Mouse (Mus musculus): ENCODE measurements around the gene 9530077C05Rik. TPM values are rescaled to one million over a fixed set of nuclear protein-coding genes. Genes with fewer than 3 reads are reported as not detected.
A peak's percentile ranks its signal among the peaks of the same experiment; 100 is the strongest.

Gene 9530077C05Rik
- polyA plus RNA-seq, 1 experiment from 2014 or later, result 5.3 TPM

DNA sequence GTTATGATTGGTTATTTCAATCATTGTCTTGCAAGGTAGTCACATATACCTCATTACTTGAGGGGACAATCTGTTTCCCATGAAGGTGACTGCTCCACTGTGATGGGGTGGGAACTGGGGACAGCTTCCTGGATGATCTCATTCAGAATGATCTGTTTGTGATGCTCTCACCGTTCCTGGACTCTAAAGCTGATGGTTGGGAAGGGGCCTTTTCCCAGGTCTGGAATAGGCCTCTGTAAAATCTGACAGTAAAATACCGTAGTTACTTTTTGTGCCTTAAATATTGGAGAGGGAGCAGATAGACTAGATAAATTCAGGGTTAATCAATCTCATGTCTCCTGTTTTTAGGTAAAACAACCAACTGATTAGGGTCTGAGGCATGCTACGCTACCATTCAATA is 58.3 kb downstream of the 9530077C05Rik start, which contains the start of gene Rp9:
Gene Rp9, minus strand, starts transcription at position 101 of the 400 bp plus-strand sequence.
- Histone ChIP-seq H3K4me1 (replicated peaks; ENCODE audit: control insufficient read depth, insufficient read depth, low read length) (no peaks in the 10 kb centered on the region; the same call in none of the 2 replicates), H3K36me3 (ENCODE audit: control insufficient read depth, insufficient read depth, low read length) (peaks cover 4% of the 10 kb centered on the region; the same call in 1 of the 2 replicates), H3K27me3 (replicated peaks; ENCODE audit: control insufficient read depth, insufficient read depth, low read length) (no peaks in the 10 kb centered on the region), H3K27ac (ENCODE audit: low read depth) (no peak within 1 kb of the TSS; the same call in 1 of the 2 replicates), H3K9me3 (ENCODE audit: control insufficient read depth, low read length) (no peaks in the 10 kb centered on the region), H3K4me3 (ENCODE audit: low read depth, low read length) (peak within 1 kb of the TSS; percentile 82; the same call in 1 of the 2 replicates), H3K9ac (ENCODE audit: low read length) (peak within 1 kb of the TSS; percentile 85), H3K4me2 (ENCODE audit: low read length) (peak within 1 kb of the TSS; percentile 58)
- ATAC-seq (replicated peaks; ENCODE audit: low FRiP score, low TSS enrichment, low read depth) (no peak), DNase-seq (ENCODE audit: low spot score) (no peak)
- 85% methylated on average over 3 of the region's 3 CpGs for WGBS

DNA sequence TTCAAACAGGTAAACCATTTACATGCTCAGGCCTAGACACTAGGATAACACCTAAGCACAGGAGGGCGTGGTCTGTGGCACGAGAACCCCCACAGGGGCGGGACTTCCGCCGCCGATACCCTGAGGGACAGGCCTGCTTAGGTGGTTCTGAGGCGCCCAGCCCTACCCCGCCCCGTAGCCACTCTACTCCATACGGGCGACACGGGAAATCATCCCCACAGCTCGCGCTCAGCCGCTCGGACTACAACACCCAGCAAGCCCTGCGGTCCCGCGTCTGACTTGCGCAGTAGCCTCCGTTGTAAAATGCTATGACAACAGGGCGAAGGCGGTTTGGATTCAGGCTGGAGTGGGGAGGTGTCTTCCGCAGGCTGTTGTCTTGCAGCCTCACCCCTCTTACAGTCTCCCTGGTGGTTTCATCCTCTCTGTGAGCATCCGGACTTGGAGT is 64.1 kb downstream of the 9530077C05Rik start, which contains the start of gene Bbs9:
Gene Bbs9, plus strand, starts transcription at position 292 of the 445 bp plus-strand sequence.
- H3K9ac ChIP-seq (ENCODE audit: low read length), result peak within 1 kb of the TSS; percentile 55
- H3K27ac ChIP-seq (ENCODE audit: low read depth), result peak within 1 kb of the TSS; percentile 44
- ATAC-seq (replicated peaks; ENCODE audit: low FRiP score, low TSS enrichment, low read depth), result peak; percentile 99
- peak within 1 kb of the TSS; percentile 97 for H3K4me2 ChIP-seq (ENCODE audit: low read length)
- H3K4me1 ChIP-seq (replicated peaks; ENCODE audit: control insufficient read depth, insufficient read depth, low read length), result peaks cover 7% of the 10 kb centered on the region
- peak; percentile 93 for DNase-seq (ENCODE audit: low spot score)
- H3K27me3 ChIP-seq (replicated peaks; ENCODE audit: control insufficient read depth, insufficient read depth, low read length), result no peaks in the 10 kb centered on the region
- under 1% methylated on average over 25 of the region's 25 CpGs for WGBS
- no peaks in the 10 kb centered on the region for H3K36me3 ChIP-seq (ENCODE audit: control insufficient read depth, insufficient read depth, low read length)
- peak within 1 kb of the TSS; percentile 84 for H3K4me3 ChIP-seq (ENCODE audit: low read depth, low read length)
- H3K9me3 ChIP-seq (ENCODE audit: control insufficient read depth, low read length), result no peaks in the 10 kb centered on the region

DNA sequence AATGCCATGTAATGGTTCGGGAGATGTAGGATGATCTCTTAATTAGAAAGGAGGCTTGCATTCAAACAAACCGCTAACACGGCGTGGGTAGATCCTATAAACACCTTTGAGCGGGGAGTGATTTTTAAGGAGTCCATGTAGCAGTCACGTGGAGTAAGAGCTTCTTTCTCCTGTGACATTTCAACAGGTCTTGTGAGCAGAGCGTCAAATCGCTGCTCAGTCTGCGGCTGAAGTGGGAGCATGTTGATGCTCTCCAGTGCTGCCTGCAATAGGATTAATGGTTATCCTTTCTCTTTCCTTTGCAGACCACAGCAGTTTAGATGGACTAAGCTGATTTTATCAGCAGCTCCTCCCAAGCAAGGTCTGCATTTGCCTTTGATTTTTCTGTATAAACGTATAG is 65.0 kb downstream of the 9530077C05Rik start:
- Histone ChIP-seq H3K9me3 (ENCODE audit: control insufficient read depth, low read length) (no peaks in the 10 kb centered on the region), H3K27ac (ENCODE audit: low read depth) (peak overlapping the region; percentile 44; the same call in 1 of the 2 replicates), H3K36me3 (ENCODE audit: control insufficient read depth, insufficient read depth, low read length) (no peaks in the 10 kb centered on the region), H3K27me3 (replicated peaks; ENCODE audit: control insufficient read depth, insufficient read depth, low read length) (no peaks in the 10 kb centered on the region), H3K4me1 (replicated peaks; ENCODE audit: control insufficient read depth, insufficient read depth, low read length) (peaks cover 7% of the 10 kb centered on the region), H3K4me3 (ENCODE audit: low read depth, low read length) (peak overlapping the region; percentile 84), H3K4me2 (ENCODE audit: low read length) (peak overlapping the region; percentile 97), H3K9ac (ENCODE audit: low read length) (peak overlapping the region; percentile 55)
- DNase-seq (ENCODE audit: low spot score), result peak; percentile 62
- ATAC-seq (replicated peaks; ENCODE audit: low FRiP score, low TSS enrichment, low read depth), result no peak
- WGBS, result 2% methylated on average over 10 of the region's 10 CpGs

DNA sequence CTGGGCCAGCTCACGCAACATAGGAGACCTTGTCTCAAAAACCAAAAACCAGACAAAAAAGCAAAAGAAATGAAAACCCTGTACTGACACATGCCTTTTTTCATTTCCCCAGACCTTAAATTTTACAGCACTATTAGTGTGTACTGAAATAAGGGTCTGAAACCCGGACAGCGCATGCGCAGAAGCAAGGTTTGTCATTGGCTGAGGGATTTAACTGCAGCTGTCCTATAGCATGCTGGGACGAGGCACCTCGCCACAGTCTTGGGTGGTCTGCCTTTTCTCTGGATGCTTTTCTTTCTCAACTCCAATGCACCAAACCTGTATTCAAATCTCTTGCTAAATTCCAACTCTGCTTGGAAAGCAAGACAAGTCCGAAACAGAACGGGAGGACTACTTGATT is 67.6 kb downstream of the 9530077C05Rik start:
- Histone ChIP-seq H3K4me3 (ENCODE audit: low read depth, low read length) (no peak overlapping the region), H3K4me1 (replicated peaks; ENCODE audit: control insufficient read depth, insufficient read depth, low read length) (peaks cover 7% of the 10 kb centered on the region), H3K27me3 (replicated peaks; ENCODE audit: control insufficient read depth, insufficient read depth, low read length) (no peaks in the 10 kb centered on the region), H3K36me3 (ENCODE audit: control insufficient read depth, insufficient read depth, low read length) (no peaks in the 10 kb centered on the region), H3K9me3 (ENCODE audit: control insufficient read depth, low read length) (no peaks in the 10 kb centered on the region), H3K4me2 (ENCODE audit: low read length) (no peak overlapping the region), H3K9ac (ENCODE audit: low read length) (no peak overlapping the region), H3K27ac (ENCODE audit: low read depth) (no peak overlapping the region)
- DNase-seq (ENCODE audit: low spot score) (no peak), ATAC-seq (replicated peaks; ENCODE audit: low FRiP score, low TSS enrichment, low read depth) (no peak)
- WGBS, result 93% methylated on average over 8 of the region's 8 CpGs

DNA sequence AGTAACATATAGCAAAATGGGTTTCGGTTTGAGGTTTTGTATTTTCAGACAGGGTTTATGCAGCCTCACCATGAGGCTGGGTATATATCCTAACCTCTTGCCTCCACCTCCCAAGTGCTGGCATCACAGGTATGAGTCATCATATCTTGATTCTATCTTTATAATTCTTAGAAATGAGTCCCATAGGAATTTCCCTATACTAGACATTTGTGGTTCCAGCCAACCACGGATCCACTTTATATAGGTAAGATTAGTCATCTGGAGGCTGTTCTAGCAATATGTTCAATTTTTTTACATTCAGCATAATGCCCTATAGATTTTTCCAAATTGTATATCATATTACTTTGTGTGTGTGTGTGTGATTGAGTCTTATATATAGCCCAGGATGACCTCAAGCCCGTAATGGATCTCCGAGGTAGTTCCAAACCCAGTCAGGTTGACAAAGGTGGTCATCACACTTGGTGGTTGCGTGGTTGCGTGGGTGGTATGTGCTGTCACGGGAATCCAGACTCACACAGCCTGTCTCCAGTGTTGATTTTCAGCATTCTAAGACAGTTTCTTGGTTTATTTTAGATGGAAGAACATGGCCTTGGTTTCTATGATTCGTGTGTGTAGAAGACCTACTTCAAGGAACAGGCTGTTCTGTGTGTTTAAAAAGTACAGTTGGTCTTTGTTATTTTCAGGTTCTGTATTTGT is 72.7 kb downstream of the 9530077C05Rik start:
- WGBS, result 95% methylated on average over 8 of the region's 8 CpGs
- DNase-seq (ENCODE audit: low spot score) (no peak), ATAC-seq (replicated peaks; ENCODE audit: low FRiP score, low TSS enrichment, low read depth) (no peak)
- no peaks in the 10 kb centered on the region for H3K27me3 ChIP-seq (replicated peaks; ENCODE audit: control insufficient read depth, insufficient read depth, low read length)
- no peak overlapping the region for H3K9ac ChIP-seq (ENCODE audit: low read length)
- no peak overlapping the region for H3K4me3 ChIP-seq (ENCODE audit: low read depth, low read length)
- no peaks in the 10 kb centered on the region for H3K9me3 ChIP-seq (ENCODE audit: control insufficient read depth, low read length)
- H3K36me3 ChIP-seq (ENCODE audit: control insufficient read depth, insufficient read depth, low read length), result no peaks in the 10 kb centered on the region
- no peak overlapping the region for H3K4me2 ChIP-seq (ENCODE audit: low read length)
- H3K27ac ChIP-seq (ENCODE audit: low read depth), result no peak overlapping the region
- no peaks in the 10 kb centered on the region for H3K4me1 ChIP-seq (replicated peaks; ENCODE audit: control insufficient read depth, insufficient read depth, low read length)

DNA sequence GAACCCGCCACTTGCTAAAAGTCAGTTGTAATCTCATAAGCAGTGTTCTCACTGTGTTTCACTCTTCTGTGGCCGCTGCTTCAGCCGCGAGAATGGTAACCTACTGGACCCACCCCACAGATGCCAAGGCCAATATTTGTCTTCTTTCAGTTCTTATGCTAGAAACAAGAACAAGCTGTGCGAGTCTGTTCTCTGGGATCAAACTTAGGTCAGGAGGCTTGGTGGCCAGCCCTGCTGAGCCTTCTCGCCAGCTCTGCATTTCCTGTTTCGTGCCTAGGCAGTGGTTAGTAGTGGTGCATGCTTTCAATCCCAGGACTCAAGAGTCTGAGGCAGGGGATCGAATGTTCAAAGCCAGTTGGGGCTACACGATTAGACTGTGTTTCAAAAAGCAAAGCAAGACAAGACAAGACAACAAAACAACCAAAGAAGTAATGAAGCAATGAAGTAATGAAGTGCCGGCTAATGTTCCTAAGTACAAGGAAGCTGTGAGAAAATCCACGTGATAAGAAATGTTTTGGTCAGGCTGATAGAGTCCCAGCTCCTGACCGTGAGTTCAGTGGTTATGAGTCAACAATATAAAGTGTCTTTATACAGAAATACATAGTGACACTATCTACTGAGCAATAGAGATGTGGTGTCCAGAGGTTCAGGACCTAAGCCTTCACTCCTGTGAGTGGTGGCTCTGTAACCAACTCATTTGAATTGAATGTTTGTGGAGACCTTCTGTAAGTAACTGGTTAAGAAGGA is 73.4 kb downstream of the 9530077C05Rik start:
- DNase-seq (ENCODE audit: low spot score), result no peak
- Histone ChIP-seq H3K4me2 (ENCODE audit: low read length) (no peak overlapping the region), H3K9me3 (ENCODE audit: control insufficient read depth, low read length) (no peaks in the 10 kb centered on the region), H3K4me3 (ENCODE audit: low read depth, low read length) (no peak overlapping the region), H3K27ac (ENCODE audit: low read depth) (no peak overlapping the region), H3K4me1 (replicated peaks; ENCODE audit: control insufficient read depth, insufficient read depth, low read length) (no peaks in the 10 kb centered on the region), H3K27me3 (replicated peaks; ENCODE audit: control insufficient read depth, insufficient read depth, low read length) (no peaks in the 10 kb centered on the region), H3K36me3 (ENCODE audit: control insufficient read depth, insufficient read depth, low read length) (no peaks in the 10 kb centered on the region), H3K9ac (ENCODE audit: low read length) (no peak overlapping the region)
- no peak for ATAC-seq (replicated peaks; ENCODE audit: low FRiP score, low TSS enrichment, low read depth)
- 88% methylated on average over 12 of the region's 12 CpGs for WGBS

DNA sequence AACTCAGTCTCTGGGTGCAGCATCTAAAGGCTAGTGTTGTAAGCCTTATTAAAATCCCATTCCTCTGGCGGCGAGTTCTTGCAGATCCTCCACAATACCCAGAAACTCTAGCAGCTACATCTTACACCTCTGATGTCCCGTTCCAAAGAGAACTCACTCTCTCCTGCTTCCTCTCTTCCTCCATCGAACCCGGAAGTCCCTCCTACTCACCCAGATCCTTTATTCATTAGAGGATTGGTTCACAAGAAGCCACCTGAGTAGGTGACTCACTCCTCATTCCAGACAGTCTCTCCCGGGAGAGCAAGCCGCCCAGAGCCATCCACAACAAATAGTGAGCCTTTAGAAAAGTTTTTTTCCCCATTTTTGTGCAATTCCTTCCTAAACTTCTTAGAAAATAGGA is 74.9 kb downstream of the 9530077C05Rik start:
- no peaks in the 10 kb centered on the region for H3K36me3 ChIP-seq (ENCODE audit: control insufficient read depth, insufficient read depth, low read length)
- no peak overlapping the region for H3K27ac ChIP-seq (ENCODE audit: low read depth)
- no peak overlapping the region for H3K9ac ChIP-seq (ENCODE audit: low read length)
- ATAC-seq (replicated peaks; ENCODE audit: low FRiP score, low TSS enrichment, low read depth) (no peak), DNase-seq (ENCODE audit: low spot score) (no peak)
- no peaks in the 10 kb centered on the region for H3K27me3 ChIP-seq (replicated peaks; ENCODE audit: control insufficient read depth, insufficient read depth, low read length)
- WGBS, result 93% methylated on average over 7 of the region's 7 CpGs
- H3K4me1 ChIP-seq (replicated peaks; ENCODE audit: control insufficient read depth, insufficient read depth, low read length), result no peaks in the 10 kb centered on the region
- H3K4me3 ChIP-seq (ENCODE audit: low read depth, low read length), result no peak overlapping the region
- H3K9me3 ChIP-seq (ENCODE audit: control insufficient read depth, low read length), result no peaks in the 10 kb centered on the region
- H3K4me2 ChIP-seq (ENCODE audit: low read length), result no peak overlapping the region

DNA sequence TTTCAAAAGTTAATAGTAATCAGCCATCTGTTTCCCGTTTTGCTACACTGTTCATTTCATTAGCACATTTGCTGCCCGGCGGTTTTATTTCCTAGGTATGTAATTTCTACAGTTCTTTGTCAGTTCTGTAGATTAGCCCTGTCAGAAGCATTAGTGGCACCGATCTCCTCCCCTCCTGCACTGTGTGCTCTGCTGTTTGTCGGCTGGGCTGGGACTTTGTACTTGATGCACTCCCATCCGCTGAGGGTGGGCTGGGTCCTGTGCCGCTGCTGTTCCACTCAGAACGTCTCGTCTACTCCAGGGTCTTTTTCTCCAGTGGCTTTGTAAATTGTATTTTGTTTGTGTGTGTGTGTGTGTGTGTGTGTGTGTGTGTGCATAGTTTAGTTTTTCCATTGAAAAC is 77.7 kb downstream of the 9530077C05Rik start:
- 54% methylated on average over 9 of the region's 9 CpGs for WGBS
- Histone ChIP-seq H3K4me2 (ENCODE audit: low read length) (no peak overlapping the region), H3K36me3 (ENCODE audit: control insufficient read depth, insufficient read depth, low read length) (no peaks in the 10 kb centered on the region), H3K9ac (ENCODE audit: low read length) (no peak overlapping the region), H3K4me3 (ENCODE audit: low read depth, low read length) (no peak overlapping the region), H3K27ac (ENCODE audit: low read depth) (no peak overlapping the region), H3K9me3 (ENCODE audit: control insufficient read depth, low read length) (no peaks in the 10 kb centered on the region), H3K4me1 (replicated peaks; ENCODE audit: control insufficient read depth, insufficient read depth, low read length) (no peaks in the 10 kb centered on the region), H3K27me3 (replicated peaks; ENCODE audit: control insufficient read depth, insufficient read depth, low read length) (no peaks in the 10 kb centered on the region)
- DNase-seq (ENCODE audit: low spot score) (no peak), ATAC-seq (replicated peaks; ENCODE audit: low FRiP score, low TSS enrichment, low read depth) (no peak)

All from intestine, embryonic 14.5 days (tissue).